Mouse (Mus musculus) left cerebral cortex, postnatal 4 days (tissue): Measurements from ENCODE around the gene Slc38a1. TPM values are rescaled to one million over a fixed set of nuclear protein-coding genes. Genes with fewer than 3 reads are reported as not detected.

Experiments used
- DNase-seq: peaks from one replicate; pipeline ENCODE4 v3.0.0-alpha.2; 2022
- intact Hi-C: fragments of 180-260 bp; cut with DNase I; formaldehyde crosslinking; loops from one replicate; pipeline ENCODE4 v1.15.1; 2025
- total RNA-seq, 2 experiments: library from RNA; stranded (reverse); gene quantifications; 2 replicates each; pipeline ENCODE4 v1.2.3; 2021

The Slc38a1 gene
- total RNA-seq = 100 to 1,000 TPM; 116 to 118 TPM

DNA sequence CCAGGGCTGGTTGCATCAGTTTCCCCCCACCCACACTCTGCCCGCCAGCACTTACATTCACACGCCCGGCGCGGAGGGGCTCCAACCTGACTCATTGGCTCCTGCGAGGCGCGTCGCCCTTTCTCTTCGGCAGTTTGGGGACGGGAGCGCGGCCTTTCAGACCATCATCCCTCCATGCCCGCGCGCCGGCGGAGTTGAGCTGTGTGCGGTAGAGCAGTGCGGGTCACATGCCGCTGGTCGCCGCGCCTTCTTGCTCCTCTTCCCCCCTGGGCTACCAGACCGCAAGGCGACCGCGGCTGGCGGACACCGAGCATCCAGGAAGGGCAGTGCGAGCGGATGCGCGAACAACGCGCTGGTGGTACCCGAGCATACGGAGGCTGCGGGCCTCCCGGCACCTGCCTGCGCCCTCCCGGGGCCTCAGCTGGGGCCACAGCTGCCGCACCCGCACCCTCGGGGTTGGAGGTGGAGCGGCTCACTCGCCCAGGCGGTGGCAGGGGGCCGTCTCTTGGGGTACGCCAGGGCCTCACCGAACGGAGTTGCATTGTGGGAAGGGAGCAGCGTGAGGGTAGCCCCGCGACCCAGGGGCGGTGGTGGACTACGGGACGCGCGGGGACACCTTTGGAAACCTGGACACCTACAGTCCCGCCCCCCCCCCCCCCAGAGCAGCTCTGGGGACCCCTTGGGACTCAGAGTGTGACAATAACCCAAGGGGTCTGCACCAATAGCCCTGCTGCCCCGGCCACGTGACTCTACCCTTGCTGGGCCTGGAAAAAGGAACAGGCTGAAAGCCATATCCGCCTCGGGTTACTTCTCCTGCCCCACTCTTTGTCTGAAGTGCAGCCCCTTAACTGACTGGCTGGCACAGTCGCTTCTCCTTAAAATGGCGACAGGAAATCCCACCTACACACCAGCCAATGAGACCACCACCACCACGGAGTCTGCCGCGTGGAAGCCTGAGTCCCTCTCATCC lies at the start of gene Slc38a1:
TSS of gene Slc38a1 (minus strand) at position 478 of the 970 bp plus-strand sequence.
- peak; percentile 84 for DNase-seq
- intact Hi-C loops = no loop called here

- intact Hi-C loops = loop anchor here (10.0 kb wide), 1 partner anchor 442 kb away; no protein-coding TSS in a partner anchor
- DNase-seq = no peak
Observed at GRCm38 (mm10) chr15:96692401-96692800, 49.7 kb upstream of the Slc38a1 start.

DNA sequence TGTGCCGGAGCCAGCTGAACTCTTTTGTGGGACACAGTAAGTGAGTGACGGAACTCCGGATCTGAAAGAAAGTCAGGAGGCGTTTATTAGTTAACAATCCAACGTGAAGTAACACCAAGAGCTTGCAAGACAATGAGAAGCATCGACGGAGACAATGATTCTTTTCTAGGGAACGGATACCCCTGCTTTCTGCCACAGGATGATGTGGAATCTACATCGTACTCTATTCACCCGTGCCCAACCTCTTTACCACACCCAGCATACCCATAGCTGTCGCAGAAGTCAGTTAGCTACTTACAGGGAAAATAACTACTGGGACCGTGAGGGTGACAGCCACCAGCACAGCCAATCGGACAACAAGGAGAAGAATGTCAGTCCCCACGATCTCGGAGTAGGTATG lies 48.7 kb upstream of the Slc38a1 start:
- intact Hi-C loops = loop anchor here (10.0 kb wide), 1 partner anchor 443 kb away; no protein-coding TSS in a partner anchor
- DNase-seq = no peak

DNA sequence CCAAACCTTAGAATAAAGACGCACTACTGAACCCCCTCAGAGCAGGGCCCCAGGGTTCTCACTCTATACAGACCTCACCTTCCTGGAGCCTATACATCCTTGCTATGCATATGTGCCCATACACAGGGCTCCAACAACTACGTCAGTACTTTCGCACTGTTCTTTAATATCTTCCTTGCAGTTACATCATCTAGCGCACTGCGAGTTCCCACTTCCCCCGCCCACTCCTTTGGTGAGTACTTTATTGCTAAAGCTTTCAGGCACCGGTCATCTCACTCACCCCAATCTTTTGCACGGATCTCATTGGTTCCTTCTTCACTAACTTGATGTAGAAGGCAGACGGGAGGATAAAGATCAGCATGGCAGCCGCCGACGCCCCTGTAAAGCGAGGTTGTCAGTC lies 48.1 kb upstream of the Slc38a1 start:
- intact Hi-C loops = loop anchor here (10.0 kb wide), 1 partner anchor 444 kb away; no protein-coding TSS in a partner anchor
- DNase-seq = no peak

GRCm38 (mm10) chr15:96689919-96690318 lies 47.2 kb upstream of the Slc38a1 start:
- no peak for DNase-seq
- intact Hi-C loops = loop anchor here (10.0 kb wide), 1 partner anchor 445 kb away; no protein-coding TSS in a partner anchor

DNA sequence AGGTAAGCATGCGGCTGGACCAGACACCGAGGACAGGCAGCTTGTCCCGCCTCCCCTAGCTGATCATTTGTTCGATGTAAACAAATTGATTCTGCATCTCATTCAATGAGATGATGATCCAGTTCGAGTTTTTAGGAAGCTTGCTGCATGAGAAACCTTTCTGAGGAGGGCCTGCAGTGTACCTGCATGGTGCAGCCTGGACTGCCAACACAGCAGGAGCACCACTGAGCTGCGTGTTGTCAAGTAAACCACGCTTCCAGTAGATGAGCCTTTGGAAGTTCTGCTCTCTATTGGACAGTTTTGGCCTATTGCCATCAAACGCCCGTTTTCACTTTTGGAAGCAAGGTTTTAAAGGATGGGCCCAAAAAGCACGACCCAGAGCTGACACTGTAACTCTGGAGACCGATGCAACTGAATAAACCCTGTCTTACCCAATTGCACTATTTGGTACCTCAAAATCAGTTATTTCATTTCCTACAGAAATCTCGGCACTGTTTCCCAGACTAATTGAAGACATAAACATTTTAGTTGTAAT lies 46.1 kb upstream of the Slc38a1 start:
- intact Hi-C loops = no loop called here
- no peak for DNase-seq

- no peak for DNase-seq
- intact Hi-C loops = no loop called here
Observed at GRCm38 (mm10) chr15:96688036-96688435, 45.3 kb upstream of the Slc38a1 start.

GRCm38 (mm10) chr15:96687366-96687765 lies 44.7 kb upstream of the Slc38a1 start:
- intact Hi-C loops = no loop called here
- DNase-seq = no peak

- DNase-seq = no peak
- intact Hi-C loops = no loop called here
Observed at GRCm38 (mm10) chr15:96686201-96687159, 43.8 kb upstream of the Slc38a1 start.

- no peak for DNase-seq
- intact Hi-C loops = no loop called here
Observed at GRCm38 (mm10) chr15:96685273-96685672, 42.6 kb upstream of the Slc38a1 start.

DNA sequence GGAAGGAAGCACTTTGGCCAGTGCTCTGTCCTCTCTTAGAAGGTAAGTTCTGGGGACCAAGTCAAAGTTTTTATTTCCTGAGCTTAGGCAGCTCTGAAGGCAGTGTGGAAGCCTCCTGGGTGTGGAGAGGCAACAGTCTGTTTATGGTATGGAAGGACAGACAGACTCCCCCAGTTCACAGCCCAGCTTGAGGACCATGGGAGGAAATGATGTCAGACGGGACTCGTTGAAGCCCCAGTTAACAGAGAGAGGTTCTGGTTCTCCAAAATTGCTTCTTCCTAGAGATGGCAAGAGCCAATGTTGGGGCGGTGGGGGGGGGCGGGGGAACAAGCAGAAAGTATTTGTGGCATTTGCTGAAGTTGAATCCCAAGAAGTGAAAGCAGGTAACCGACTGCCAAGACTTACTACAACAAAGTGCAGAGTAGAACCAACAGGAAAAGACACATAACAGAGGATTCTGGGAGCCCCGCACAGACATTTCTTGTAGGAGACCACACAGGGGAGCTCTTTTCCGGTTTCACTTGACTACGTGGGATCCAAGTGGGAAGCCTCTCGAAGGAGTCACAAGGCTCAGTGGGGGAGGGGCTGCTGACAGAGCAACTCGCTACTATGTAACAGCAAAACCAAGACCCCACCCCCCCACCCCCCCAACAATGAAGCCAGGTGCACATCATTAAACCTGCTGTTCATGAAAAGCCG lies 41.6 kb upstream of the Slc38a1 start:
- intact Hi-C loops = no loop called here
- DNase-seq = peak; percentile 48

GRCm38 (mm10) chr15:96678871-96679773 lies 36.4 kb upstream of the Slc38a1 start:
- DNase-seq = no peak
- intact Hi-C loops = no loop called here

DNA sequence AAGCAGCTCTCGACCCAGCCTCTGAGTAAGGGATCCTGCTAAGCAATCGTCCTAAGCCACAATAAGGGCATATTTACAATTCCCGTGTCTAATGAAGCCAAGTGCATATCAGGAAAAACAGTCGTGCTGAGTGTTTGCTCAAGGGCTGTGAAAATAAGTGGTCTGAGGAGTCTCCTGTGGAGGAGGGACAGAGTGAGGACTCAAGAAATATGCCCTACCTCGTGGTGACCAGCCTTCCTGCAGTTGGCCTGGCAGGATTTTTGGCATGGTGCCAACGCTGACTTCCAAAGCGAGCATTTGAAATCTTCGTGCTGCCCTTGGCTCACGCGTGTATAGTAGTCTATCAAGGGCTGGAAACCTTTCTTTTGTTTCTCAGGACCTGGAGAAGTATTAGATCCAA lies 33.8 kb upstream of the Slc38a1 start:
- intact Hi-C loops = no loop called here
- peak; percentile 62 for DNase-seq

- intact Hi-C loops = no loop called here
- no peak for DNase-seq
Observed at GRCm38 (mm10) chr15:96675744-96676143, 33.0 kb upstream of the Slc38a1 start.

- DNase-seq = no peak
- intact Hi-C loops = no loop called here
Observed at GRCm38 (mm10) chr15:96675055-96675454, 32.3 kb upstream of the Slc38a1 start.

GRCm38 (mm10) chr15:96674089-96674488 lies 31.4 kb upstream of the Slc38a1 start:
- intact Hi-C loops = no loop called here

DNA sequence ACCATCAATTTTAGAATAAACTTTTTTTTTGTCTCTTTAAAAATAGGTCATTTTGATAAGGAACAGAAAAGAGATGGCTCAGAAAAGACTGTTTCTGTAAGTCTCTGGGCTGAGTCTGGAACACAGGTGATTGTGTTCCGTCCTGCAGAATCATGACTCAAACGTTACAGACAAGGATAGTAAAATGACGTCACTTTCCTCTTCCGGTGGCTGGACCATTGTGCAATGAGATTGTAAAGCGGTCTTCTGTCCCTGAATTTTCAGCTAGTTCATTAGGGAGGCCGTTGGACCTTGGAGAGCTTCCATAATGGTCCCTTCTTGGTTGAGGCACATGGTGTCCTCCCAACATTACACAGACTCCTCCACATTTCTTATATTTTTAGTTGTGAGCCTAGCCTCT lies 27.0 kb upstream of the Slc38a1 start:
- intact Hi-C loops = loop anchor here (5.0 kb wide), 1 partner anchor 127 kb away; no protein-coding TSS in a partner anchor
- DNase-seq = no peak

More at GRCm38 (mm10) chr15:96674089-96674488, 31.4 kb upstream of the Slc38a1 start:
- no peak for DNase-seq

- peak; percentile 70 for DNase-seq
- intact Hi-C loops = loop anchor here (5.0 kb wide), 1 partner anchor 124 kb away; no protein-coding TSS in a partner anchor
Observed at GRCm38 (mm10) chr15:96666663-96667062, 23.9 kb upstream of the Slc38a1 start.

DNA sequence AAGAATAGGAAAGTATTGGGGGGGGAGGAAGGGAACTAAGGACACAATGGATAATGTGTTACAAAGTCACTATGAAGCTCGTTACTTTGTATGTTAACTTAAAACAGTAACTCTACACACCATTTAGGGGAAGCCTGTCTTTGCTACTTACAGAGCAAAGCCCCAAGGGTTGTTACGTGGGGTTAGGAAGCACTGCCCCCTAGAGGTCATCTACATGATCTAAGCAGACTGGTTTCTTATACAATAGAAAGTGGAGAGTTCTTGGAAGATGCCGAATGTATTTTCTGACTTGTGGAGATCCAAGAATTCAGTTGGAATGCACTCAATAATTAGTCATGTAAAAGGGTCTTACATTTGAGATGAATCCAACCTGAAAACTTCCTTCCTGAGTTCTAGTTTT lies 23.2 kb upstream of the Slc38a1 start:
- peak; percentile 75 for DNase-seq
- intact Hi-C loops = loop anchor here (5.0 kb wide), 1 partner anchor 124 kb away; no protein-coding TSS in a partner anchor
